8 mouse cellular contexts compared by ENCODE assay signal in the genomic region with DNA sequence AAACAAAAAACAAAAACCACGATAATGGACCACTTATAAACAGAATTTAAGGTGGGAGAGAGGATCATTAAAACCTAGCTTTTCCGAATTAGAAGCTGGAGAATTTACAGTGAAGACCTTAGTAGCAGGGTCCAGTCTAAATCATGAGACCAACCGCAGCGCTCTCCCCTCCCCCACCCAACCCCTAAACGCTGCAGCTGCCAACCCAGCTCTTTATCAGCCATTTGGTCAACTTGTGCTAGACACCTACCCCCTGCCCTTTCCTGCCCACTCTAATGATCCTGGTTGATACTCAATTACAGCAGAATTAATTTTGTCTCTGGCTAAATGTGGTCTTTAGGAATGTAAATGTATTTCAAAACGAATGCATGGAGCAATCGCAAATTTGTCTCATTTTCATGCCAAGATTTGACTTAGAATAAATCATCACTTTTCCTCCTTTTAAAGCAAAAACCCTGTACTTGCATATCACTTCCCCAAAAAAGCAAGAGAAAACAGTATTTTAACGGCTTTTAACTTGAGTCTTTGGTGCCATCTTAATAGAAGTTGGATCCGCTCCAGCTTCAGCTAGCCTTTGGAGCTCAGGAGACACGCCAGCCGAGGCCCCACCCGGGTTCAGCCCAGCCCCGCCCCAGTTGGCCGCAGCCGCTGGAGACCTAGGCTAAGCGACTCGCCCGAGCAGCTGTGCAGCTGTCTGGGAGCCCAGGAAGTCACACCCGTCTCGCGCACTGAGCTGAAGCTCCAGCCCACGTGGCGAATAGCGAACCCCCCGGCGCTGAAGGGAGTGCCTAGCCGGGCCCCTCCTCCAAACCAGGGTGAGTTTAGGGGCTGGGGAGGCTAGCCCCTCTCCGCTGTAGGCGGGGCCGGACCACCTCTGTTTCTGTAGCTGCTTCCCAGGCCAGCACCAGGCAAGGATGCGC. TPM values are rescaled to one million over a fixed set of nuclear protein-coding genes. Genes with fewer than 3 reads are reported as not detected.
DNase-seq lines count a peak whose midpoint lies in the region; ATAC-seq and TF ChIP-seq lines count a peak whose summit lies in the region.

No protein-coding gene starts in this region.

- intact Hi-C loops in gastrocnemius, adult 2 months (cut with DNase I): no loop called here
- intact Hi-C loops in left cerebral cortex, postnatal 14 days (cut with DNase I): no loop called here

- peak; percentile 58 for ATAC-seq in activated CD4-positive, CD25-positive, alpha-beta regulatory T cell, adult 4 months
- ATAC-seq in hindbrain, embryonic 16.5 days: peak; percentile 56
- peak; percentile 65 for ATAC-seq in megakaryocyte progenitor cell, adult 5-6 weeks (replicated peaks; ENCODE audit: poor library complexity)

- 1% methylated on average over 31 of the region's 31 CpGs for WGBS in hindbrain, embryonic 16.5 days

- peaks cover 2% of the 10 kb centered on the region; the same call in 1 of the 2 replicates for H3K4me1 ChIP-seq in cortical plate, adult 2 months (ENCODE audit: control insufficient read depth, insufficient read depth, low read length)
- H3K4me1 ChIP-seq in hindbrain, embryonic 16.5 days (ENCODE audit: control insufficient read depth, insufficient read depth, low read depth, low read length): peaks cover 2% of the 10 kb centered on the region

- peak overlapping the region; percentile 73 for H3K9ac ChIP-seq in hindbrain, embryonic 16.5 days (ENCODE audit: low read depth, low read length)

- peak overlapping the region; percentile 90 for H3K4me3 ChIP-seq in cortical plate, adult 2 months (ENCODE audit: insufficient read depth, low read length)
- peak overlapping the region; percentile 86 for H3K4me3 ChIP-seq in gastrocnemius, adult 2 months
- H3K4me3 ChIP-seq in hindbrain, embryonic 16.5 days (ENCODE audit: low read length): peak overlapping the region; percentile 69

- peak; percentile 94 for DNase-seq in gastrocnemius, adult 2 months
- peak; percentile 52 to 61 for DNase-seq in left cerebral cortex, postnatal 14 days (ENCODE audit: low spot score in 2 of 2)
- DNase-seq in right cerebral cortex, postnatal 14 days: peak; percentile 64
- DNase-seq in urinary bladder, postnatal 25 days (ENCODE audit: low spot score): peak; percentile 72

- TF ChIP-seq POLR2A in cortical plate, adult 2 months (IDR thresholded peaks at IDR 0.05; ENCODE audit: extremely low read depth, insufficient read depth, low read length): no peak

- H3K9me3 ChIP-seq in hindbrain, embryonic 16.5 days (ENCODE audit: control insufficient read depth, low read length): no peaks in the 10 kb centered on the region

- TF ChIP-seq CTCF in cortical plate, adult 2 months (IDR thresholded peaks at IDR 0.05; ENCODE audit: extremely low read depth, insufficient read depth, low read length): no peak
- no peak for TF ChIP-seq CTCF in gastrocnemius, adult 2 months (IDR thresholded peaks at IDR 0.05)

- no peaks in the 10 kb centered on the region for H3K36me3 ChIP-seq in hindbrain, embryonic 16.5 days (ENCODE audit: control insufficient read depth, insufficient read depth, low read length)

- H3K27ac ChIP-seq in cortical plate, adult 2 months (ENCODE audit: insufficient read depth, low read length): no peak overlapping the region
- H3K27ac ChIP-seq in gastrocnemius, adult 2 months: peak overlapping the region; percentile 83
- H3K27ac ChIP-seq in hindbrain, embryonic 16.5 days (ENCODE audit: low read depth, low read length): peak overlapping the region; percentile 78

- no peaks in the 10 kb centered on the region for H3K27me3 ChIP-seq in hindbrain, embryonic 16.5 days (replicated peaks; ENCODE audit: control insufficient read depth, insufficient read depth, low read length)

- H3K4me2 ChIP-seq in hindbrain, embryonic 16.5 days (ENCODE audit: low read length): peak overlapping the region; percentile 92

RNA-seq across cellular contexts. Expression of a gene that starts 3.3 kb away (rescaled TPM):
- under 1 TPM in 1 of 2 experiments, not detected in 1; 0.58 TPM for polyA plus RNA-seq in activated CD4-positive, CD25-positive, alpha-beta regulatory T cell, adult 4 months (2017; shearing (Covaris generic))
- polyA plus RNA-seq in cortical plate, adult 2 months (2012; rRNA removed): 6.3 and 8.9 TPM in 2 replicates
- total RNA-seq in gastrocnemius, adult 2 months (2021): 1 to 10 TPM; 3.1 to 5.7 TPM
- polyA plus RNA-seq in hindbrain, embryonic 16.5 days (2015; fragmentation: Nextera tagmentation; extraction: Ambion mirVana): 29.3 and 32.0 TPM in 2 replicates
- 10 to 100 TPM; 21.2 to 23.3 TPM for total RNA-seq in left cerebral cortex, postnatal 14 days (2021)
- total RNA-seq in megakaryocyte progenitor cell, adult 5-6 weeks (2015): 0.68 and 1.2 TPM in 2 replicates
- total RNA-seq in megakaryocyte progenitor cell, adult 5-6 weeks (2017): 0.29 and 0.30 TPM in 2 replicates
